Mouse (Mus musculus) adrenal gland, postnatal 4 days (tissue): ENCODE measurements around the gene Cep250. TPM values are rescaled to one million over a fixed set of nuclear protein-coding genes. Genes with fewer than 3 reads are reported as not detected.

Experiments
- total RNA-seq, 2 experiments: library from RNA; stranded (reverse); gene quantifications; 2 replicates each; pipeline ENCODE4 v1.2.3; 2021

The Cep250 gene
- total RNA-seq, 2 experiments from 2014 or later: 26.8 to 29.9 TPM

Other genes starting within 250 kb of the Cep250 start
- 10 to 100 TPM; 42.0 to 43.8 TPM for gene Edem2, start 227.0 kb upstream of the Cep250 start, total RNA-seq
- gene Gm17581, start 220.6 kb upstream of the Cep250 start, total RNA-seq: not detected
- gene Procr, start 205.3 kb upstream of the Cep250 start, total RNA-seq: 10 to 100 TPM; 30.2 to 32.7 TPM
- 1 to 10 TPM; 5.3 to 6.9 TPM for gene Mmp24, start 181.1 kb upstream of the Cep250 start, total RNA-seq
- gene BC029722, start 137.0 kb upstream of the Cep250 start, total RNA-seq: 10 to 100 TPM; 72.5 to 72.6 TPM
- gene Eif6, start 129.5 kb upstream of the Cep250 start, total RNA-seq: 100 to 1,000 TPM; 137 to 148 TPM
- gene Fam83c, start 121.6 kb upstream of the Cep250 start, total RNA-seq: not detected
- 100 to 1,000 TPM in 1 of 2 experiments, 10 to 100 TPM in 1; 92.3 to 106 TPM for gene Uqcc1, start 26.1 kb upstream of the Cep250 start, total RNA-seq
- not detected for gene Gm15557, start 15.7 kb upstream of the Cep250 start, total RNA-seq
- gene Gdf5, start 11.1 kb upstream of the Cep250 start, total RNA-seq: 1 to 10 TPM in 1 of 2 experiments, under 1 TPM in 1; 0.64 to 1.1 TPM
- gene 6430550D23Rik, start 51.5 kb downstream of the Cep250 start, total RNA-seq: 1 to 10 TPM; 2.8 to 3.9 TPM
- 100 to 1,000 TPM; 224 to 225 TPM for gene Ergic3, start 51.6 kb downstream of the Cep250 start, total RNA-seq
- gene Fer1l4, start 96.5 kb downstream of the Cep250 start, total RNA-seq: not detected
- 1 to 10 TPM; 3.2 to 5.8 TPM for gene Spag4, start 108.7 kb downstream of the Cep250 start, total RNA-seq
- gene Cpne1, start 155.5 kb downstream of the Cep250 start, total RNA-seq: 10 to 100 TPM; 25.5 to 27.7 TPM
- 10 to 100 TPM; 45.5 to 49.1 TPM for gene Rbm12, start 155.5 kb downstream of the Cep250 start, total RNA-seq
- gene Gm28036, start 170.6 kb downstream of the Cep250 start, total RNA-seq: 10 to 100 TPM; 36.7 to 44.4 TPM
- 100 to 1,000 TPM; 255 to 270 TPM for gene Romo1, start 187.6 kb downstream of the Cep250 start, total RNA-seq
- 10 to 100 TPM; 67.9 to 74.5 TPM for gene Nfs1, start 187.7 kb downstream of the Cep250 start, total RNA-seq
- gene Rbm39, start 223.8 kb downstream of the Cep250 start, total RNA-seq: 100 to 1,000 TPM; 525 to 551 TPM
- gene Phf20, start 240.0 kb downstream of the Cep250 start, total RNA-seq: 10 to 100 TPM; 36.6 to 36.9 TPM